Mouse (Mus musculus) hindbrain, embryonic 16.5 days (tissue): ENCODE measurements around the gene Dnaic1. TPM values are rescaled to one million over a fixed set of nuclear protein-coding genes. Genes with fewer than 3 reads are reported as not detected.

Experiments
- ATAC-seq: fragments of 200-750 bp; cut with Nextera tagmentation; 2 replicates; pipeline ENCODE4 v1.8.0; 2017; ENCODE audit warnings: moderate TSS enrichment, moderate library complexity
- H3K27ac ChIP-seq: fragments of 300-500 bp; sonication (generic); 2 replicates; pipeline ENCODE4 v1.5.1; 2014; ENCODE audit warnings: low read depth, mild to moderate bottlenecking, control low read depth, low read length, moderate library complexity
- H3K27me3 ChIP-seq: fragments of 300-500 bp; sonication (generic); replicated peaks from 2 replicates; pipeline ENCODE4 v1.6.1; 2014; ENCODE audit warnings: low read length; ENCODE audit not compliant: control insufficient read depth, insufficient read depth
- H3K36me3 ChIP-seq: fragments of 300-500 bp; sonication (generic); 2 replicates; pipeline ENCODE4 v1.6.1; 2014; ENCODE audit warnings: mild to moderate bottlenecking, low read length, moderate library complexity, mixed read lengths; ENCODE audit not compliant: control insufficient read depth, insufficient read depth
- H3K4me1 ChIP-seq: fragments of 300-500 bp; sonication (generic); 2 replicates; pipeline ENCODE4 v1.6.1; 2014; ENCODE audit warnings: low read depth, low read length; ENCODE audit not compliant: control insufficient read depth, insufficient read depth
- H3K4me2 ChIP-seq: fragments of 300-500 bp; sonication (generic); 2 replicates; pipeline ENCODE4 v1.6.1; 2014; ENCODE audit warnings: mild to moderate bottlenecking, low read length, control low read depth, moderate library complexity
- H3K4me3 ChIP-seq: fragments of 300-500 bp; sonication (generic); 2 replicates; pipeline ENCODE4 v1.5.1; 2014; ENCODE audit warnings: mild to moderate bottlenecking, low read length, control low read depth, moderate library complexity
- H3K9ac ChIP-seq: fragments of 300-500 bp; sonication (generic); 2 replicates; pipeline ENCODE4 v1.6.1; 2014; ENCODE audit warnings: low read depth, mild to moderate bottlenecking, control low read depth, low read length, moderate library complexity
- H3K9me3 ChIP-seq: fragments of 300-500 bp; sonication (generic); 2 replicates; pipeline ENCODE4 v1.6.1; 2014; ENCODE audit warnings: mild to moderate bottlenecking, low read length, moderate library complexity; ENCODE audit not compliant: control insufficient read depth
- WGBS: fragments of 180-500 bp; shearing (Covaris S2); extraction: QIAGEN DNeasy Blood & Tissue Kit; methylation state at CpG from one replicate; pipeline ENCODE4 v1.1.7; 2014; 5-methylcytosine and 5-hydroxymethylcytosine counted together
- polyA plus RNA-seq: library from polyadenylated mRNA; unstranded; fragments of >200 nt; fragmentation: Nextera tagmentation; extraction: Ambion mirVana; gene quantifications from 2 replicates; pipeline ENCODE4 v1.2.1, GENCODE M21; 2015

Gene Dnaic1
- polyA plus RNA-seq, 1 experiment from 2014 or later = 3.3 TPM

DNA sequence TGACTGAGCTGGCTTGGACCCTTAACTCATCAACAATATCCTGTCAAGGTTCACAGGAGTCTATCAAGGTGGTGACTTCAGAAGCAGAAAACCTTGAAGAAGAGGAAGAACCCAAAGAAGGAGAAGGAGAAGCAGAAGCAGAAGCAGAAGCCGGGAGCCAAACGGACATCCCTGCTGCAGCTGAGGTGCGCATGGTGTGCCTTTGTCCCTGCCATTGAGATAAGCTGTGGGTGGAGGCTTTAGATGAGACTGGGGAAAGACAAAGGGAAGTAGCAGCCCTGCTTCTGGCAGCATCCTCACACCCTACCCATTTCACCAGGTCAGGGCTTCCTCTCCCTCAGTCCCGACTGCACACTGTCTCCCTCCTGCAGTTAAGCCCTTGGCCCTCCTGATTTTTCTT lies 33.2 kb downstream of the Dnaic1 start:
- Histone ChIP-seq H3K9ac (no peak overlapping the region), H3K4me2 (no peak overlapping the region), H3K4me1 (peaks cover 5% of the 10 kb centered on the region), H3K27ac (no peak overlapping the region), H3K4me3 (no peak overlapping the region), H3K36me3 (no peaks in the 10 kb centered on the region), H3K27me3 (no peaks in the 10 kb centered on the region), H3K9me3 (no peaks in the 10 kb centered on the region)
- WGBS = 33% methylated on average over 4 of the region's 4 CpGs
- no peak for ATAC-seq

DNA sequence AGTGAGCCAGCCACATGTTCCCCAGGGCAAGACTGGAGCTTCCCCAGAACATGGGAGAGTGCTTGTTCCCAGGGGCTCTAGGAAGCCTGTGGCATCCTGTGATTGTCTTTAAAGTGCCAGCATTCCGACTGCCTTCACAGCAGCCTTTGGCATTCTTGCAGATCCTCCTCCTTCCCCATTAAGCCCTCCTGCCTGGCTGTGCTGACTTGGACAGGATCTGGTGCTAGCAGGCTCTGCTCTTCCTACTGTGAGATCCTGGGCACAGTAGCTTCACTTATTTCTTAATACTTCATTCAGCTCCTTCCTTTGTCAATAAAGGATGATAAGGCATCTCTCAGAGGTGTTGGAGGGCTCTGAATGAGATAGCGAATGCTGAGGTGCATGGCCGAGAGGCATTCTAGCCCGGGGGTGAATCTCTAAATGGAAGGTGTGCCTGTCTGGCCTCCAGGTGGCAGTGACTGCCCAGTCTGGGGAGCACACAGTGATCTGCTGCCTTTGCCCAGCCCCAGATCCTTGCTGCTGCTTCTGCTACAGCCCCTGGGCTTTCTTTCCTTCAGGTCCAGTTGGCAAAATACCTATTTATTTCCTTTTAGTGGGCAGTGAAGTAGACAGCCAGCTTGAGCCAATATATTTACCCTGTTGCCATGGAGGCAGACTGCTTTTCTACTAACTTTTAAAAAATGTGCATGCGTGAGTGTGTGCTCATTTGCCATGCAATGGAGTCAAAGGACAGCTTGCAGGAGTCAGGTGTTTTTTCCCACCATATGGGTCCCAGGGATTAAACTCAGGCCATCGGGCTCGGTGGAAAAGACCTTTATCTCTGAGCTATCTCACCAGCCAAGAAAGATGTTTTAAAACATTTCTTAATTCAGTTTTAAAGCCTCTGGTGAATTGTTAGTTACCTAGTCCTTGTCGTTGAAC lies 35.2 kb downstream of the Dnaic1 start:
- no peaks in the 10 kb centered on the region for H3K36me3 ChIP-seq
- H3K9ac ChIP-seq = 0 out of 2 replicates have a peak overlapping the region, but pooled peaks have one; percentile 28
- H3K9me3 ChIP-seq = no peaks in the 10 kb centered on the region
- no peaks in the 10 kb centered on the region for H3K27me3 ChIP-seq
- no peak overlapping the region; the same call in 1 of the 2 replicates for H3K27ac ChIP-seq
- H3K4me1 ChIP-seq = peaks cover 5% of the 10 kb centered on the region
- WGBS = 18% methylated on average over 8 of the region's 8 CpGs
- no peak overlapping the region for H3K4me2 ChIP-seq
- ATAC-seq = peak; percentile 80
- H3K4me3 ChIP-seq = no peak overlapping the region

DNA sequence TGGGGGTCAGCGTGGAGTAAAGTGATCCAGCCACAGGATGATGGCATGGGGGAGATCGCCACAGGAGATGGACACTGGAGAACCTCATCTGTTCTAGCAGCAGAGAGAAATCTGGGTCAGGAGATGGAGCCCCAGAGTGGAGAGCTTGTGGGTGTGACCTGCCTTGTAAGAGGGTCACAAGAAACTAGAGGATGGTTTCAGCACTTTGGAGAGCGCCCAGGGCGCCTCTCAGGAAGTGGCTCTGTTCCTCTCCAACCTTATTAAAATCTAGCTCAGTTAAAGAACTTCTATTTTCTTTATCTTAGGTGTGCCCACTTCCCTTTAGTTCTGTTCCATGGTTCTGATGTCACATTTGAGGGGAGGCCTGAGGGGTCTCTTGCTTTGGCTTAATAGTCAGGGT lies 37.2 kb downstream of the Dnaic1 start:
- peaks cover 14% of the 10 kb centered on the region for H3K4me1 ChIP-seq
- H3K4me2 ChIP-seq = no peak overlapping the region
- H3K4me3 ChIP-seq = no peak overlapping the region
- no peak overlapping the region for H3K9ac ChIP-seq
- 54% methylated on average over 4 of the region's 4 CpGs for WGBS
- no peak overlapping the region for H3K27ac ChIP-seq
- H3K27me3 ChIP-seq = no peaks in the 10 kb centered on the region
- H3K36me3 ChIP-seq = no peaks in the 10 kb centered on the region
- no peaks in the 10 kb centered on the region for H3K9me3 ChIP-seq
- no peak for ATAC-seq

DNA sequence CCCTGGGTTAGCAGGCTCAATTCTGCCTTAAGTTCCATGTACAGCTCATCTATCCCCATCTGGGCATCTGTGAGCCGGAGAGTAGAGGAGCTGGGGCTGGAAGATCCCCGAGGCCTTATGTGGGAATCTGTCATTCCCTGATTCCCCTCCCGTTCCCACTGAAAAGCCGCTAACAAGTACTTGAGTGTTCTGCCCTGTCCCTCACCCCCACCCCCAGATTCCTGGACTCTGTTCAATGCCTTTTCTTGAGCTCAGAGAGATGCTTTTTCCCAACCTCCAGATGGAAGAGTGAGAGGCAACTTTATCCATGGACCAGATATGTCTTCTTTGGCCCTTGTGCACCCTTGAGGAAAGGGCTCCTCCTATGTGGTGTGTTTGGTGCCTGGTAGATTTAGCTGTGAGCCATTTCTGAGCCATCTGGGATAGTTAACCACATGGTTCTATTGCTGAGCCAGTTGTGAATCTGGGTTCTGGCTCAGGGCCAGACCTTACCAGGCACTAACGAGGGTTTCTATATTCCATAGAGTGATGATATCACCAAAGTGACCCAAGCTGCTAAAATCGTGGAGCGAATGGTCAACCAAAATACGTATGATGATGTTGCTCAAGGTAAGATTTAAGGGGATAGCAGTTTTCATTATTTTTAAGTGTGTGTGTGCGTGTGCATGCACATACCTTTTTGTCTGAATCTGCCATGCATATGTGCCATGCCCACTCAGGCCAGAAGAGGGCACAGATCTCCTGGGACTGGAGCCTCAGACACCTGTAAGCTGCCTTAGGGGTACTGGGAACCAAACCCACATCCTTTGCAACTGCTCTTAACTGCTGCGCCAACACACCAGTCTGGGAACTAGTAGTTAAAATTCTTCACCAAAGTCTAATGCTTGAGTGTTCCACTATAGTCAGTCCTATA lies 40.4 kb downstream of the Dnaic1 start:
- Histone ChIP-seq H3K4me2 (no peak overlapping the region), H3K27ac (no peak overlapping the region), H3K9ac (no peak overlapping the region), H3K27me3 (no peaks in the 10 kb centered on the region), H3K4me3 (no peak overlapping the region), H3K9me3 (no peaks in the 10 kb centered on the region), H3K36me3 (no peaks in the 10 kb centered on the region), H3K4me1 (peaks cover 20% of the 10 kb centered on the region)
- WGBS = 62% methylated on average over 10 of the region's 10 CpGs
- ATAC-seq = no peak

DNA sequence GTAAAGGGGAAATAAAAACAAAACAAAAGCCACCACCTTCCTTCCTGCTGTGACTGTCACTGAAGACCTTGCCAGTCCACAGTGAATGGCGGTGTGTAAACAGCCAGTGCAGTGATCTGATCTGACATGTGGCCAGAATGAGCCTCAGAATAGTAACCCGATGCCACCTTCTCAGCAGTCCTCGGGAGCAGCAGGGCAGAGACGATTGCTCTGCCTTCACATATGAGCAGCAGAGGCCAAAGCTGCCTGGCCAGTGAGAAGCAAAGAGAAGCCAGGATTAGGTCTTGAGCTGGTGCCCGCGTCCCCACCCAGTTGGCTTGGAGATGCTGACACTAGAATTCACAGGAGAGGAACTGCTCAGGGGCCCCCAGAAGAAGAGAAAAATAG lies 41.0 kb downstream of the Dnaic1 start:
- ATAC-seq = no peak
- Histone ChIP-seq H3K27ac (0 out of 2 replicates have a peak overlapping the region, but pooled peaks have one; percentile 3), H3K4me1 (peaks cover 21% of the 10 kb centered on the region), H3K9ac (no peak overlapping the region), H3K9me3 (no peaks in the 10 kb centered on the region), H3K4me2 (no peak overlapping the region), H3K27me3 (no peaks in the 10 kb centered on the region), H3K4me3 (no peak overlapping the region), H3K36me3 (no peaks in the 10 kb centered on the region)
- 33% methylated on average over 6 of the region's 6 CpGs for WGBS

GRCm38 (mm10) chr4:41612166-41612565 lies 42.6 kb downstream of the Dnaic1 start:
- no peak overlapping the region for H3K4me3 ChIP-seq
- peak; percentile 81 for ATAC-seq
- no peak overlapping the region for H3K4me2 ChIP-seq
- no peaks in the 10 kb centered on the region for H3K9me3 ChIP-seq
- WGBS = 24% methylated on average over 8 of the region's 8 CpGs
- H3K4me1 ChIP-seq = peaks cover 23% of the 10 kb centered on the region
- peak overlapping the region; percentile 18; the same call in 1 of the 2 replicates for H3K9ac ChIP-seq
- H3K36me3 ChIP-seq = no peaks in the 10 kb centered on the region
- H3K27ac ChIP-seq = peak overlapping the region; percentile 71
- no peaks in the 10 kb centered on the region for H3K27me3 ChIP-seq

DNA sequence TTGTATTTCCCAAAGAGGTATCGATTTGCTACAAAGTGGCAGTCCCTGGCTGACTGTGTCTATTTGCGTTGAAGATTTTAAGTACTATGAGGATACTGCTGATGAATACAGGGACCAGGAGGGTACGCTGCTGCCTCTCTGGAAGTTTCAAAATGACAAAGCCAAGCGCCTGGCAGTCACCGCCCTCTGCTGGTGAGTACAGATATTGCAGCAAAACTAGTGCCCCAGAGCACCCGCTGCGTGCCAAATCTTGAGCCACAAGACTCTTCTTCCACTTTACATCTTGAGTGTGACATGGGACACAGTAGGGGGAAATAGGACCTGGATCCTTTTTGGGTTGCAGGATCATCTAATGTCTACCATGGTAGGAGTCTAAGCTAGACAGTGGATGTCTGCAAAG lies 44.6 kb downstream of the Dnaic1 start:
- Histone ChIP-seq H3K4me1 (peaks cover 34% of the 10 kb centered on the region), H3K27ac (no peak overlapping the region), H3K36me3 (no peaks in the 10 kb centered on the region), H3K9ac (no peak overlapping the region), H3K4me2 (no peak overlapping the region), H3K4me3 (no peak overlapping the region), H3K27me3 (no peaks in the 10 kb centered on the region), H3K9me3 (no peaks in the 10 kb centered on the region)
- 7% methylated on average over 7 of the region's 7 CpGs for WGBS
- no peak for ATAC-seq

- peak overlapping the region; percentile 53 for H3K27ac ChIP-seq
- no peaks in the 10 kb centered on the region for H3K27me3 ChIP-seq
- peaks cover 35% of the 10 kb centered on the region for H3K4me1 ChIP-seq
- no peak overlapping the region for H3K9ac ChIP-seq
- no peak overlapping the region for H3K4me3 ChIP-seq
- no peak overlapping the region for H3K4me2 ChIP-seq
- ATAC-seq = peak; percentile 91
- no peaks in the 10 kb centered on the region for H3K36me3 ChIP-seq
- WGBS = 45% methylated on average over 9 of the region's 9 CpGs
- no peaks in the 10 kb centered on the region for H3K9me3 ChIP-seq
Measured at GRCm38 (mm10) chr4:41615661-41616599, 46.4 kb downstream of the Dnaic1 start.
